In genomic region chr11:104310226-104310887, GRCm38 (mm10) we compare ENCODE assay signal across 9 mouse cellular contexts.
DNase-seq lines count a peak whose midpoint lies in the region; ATAC-seq and TF ChIP-seq lines count a peak whose summit lies in the region.
"Had no signal": no experiment of that assay in that cellular context is flagged by ENCODE, and none has a peak within 500 bp of the region (broad histone marks: within the 10 kb centered on the region; RNA-seq: fewer than 3 reads in every experiment).

No protein-coding gene starts in this region.

- no peaks in the 10 kb centered on the region for H3K9me3 ChIP-seq in forebrain, embryonic 11.5 days (ENCODE audit: control insufficient read depth, low read length)
- no peaks in the 10 kb centered on the region for H3K9me3 ChIP-seq in forebrain, embryonic 16.5 days (ENCODE audit: control insufficient read depth, low read length)
- H3K9me3 ChIP-seq in stomach, postnatal 0 days (ENCODE audit: control insufficient read depth, low read length): no peaks in the 10 kb centered on the region

- no peak for DNase-seq in forebrain, embryonic 11.5 days (ENCODE audit: low spot score)
- DNase-seq in spleen, postnatal 4 days (ENCODE audit: low spot score in 2 of 2): peak; percentile 42 to 68
- DNase-seq in spleen, postnatal 14 days (ENCODE audit: low spot score in 2 of 2): no peak
- DNase-seq in liver: peak; percentile 59
- peak; percentile 55 for DNase-seq in stomach, postnatal 0 days (ENCODE audit: low spot score)
- DNase-seq in left cerebral cortex, adult 9 months (ENCODE audit: low spot score in 2 of 2): no peak
- DNase-seq in adrenal gland, adult 8-10 months: no peak
- DNase-seq: adrenal gland, postnatal 36 days had no signal

- no peak for TF ChIP-seq EP300 in stomach, postnatal 0 days (optimal IDR thresholded peaks at IDR 0.05)

- no peak overlapping the region; the same call in 1 of the 2 replicates for H3K9ac ChIP-seq in forebrain, embryonic 11.5 days (ENCODE audit: low read length)
- H3K9ac ChIP-seq in forebrain, embryonic 16.5 days (replicated peaks; ENCODE audit: low read depth, low read length): no peak overlapping the region
- 0 out of 2 replicates have a peak overlapping the region, but pooled peaks have one; percentile 13 for H3K9ac ChIP-seq in stomach, postnatal 0 days (ENCODE audit: low read length)

- peaks cover 4% of the 10 kb centered on the region; the same call in 1 of the 2 replicates for H3K27me3 ChIP-seq in forebrain, embryonic 11.5 days (ENCODE audit: control insufficient read depth, insufficient read depth, low read length)
- H3K27me3 ChIP-seq in forebrain, embryonic 16.5 days (replicated peaks; ENCODE audit: control insufficient read depth, insufficient read depth, low read length): no peaks in the 10 kb centered on the region
- H3K27me3 ChIP-seq in stomach, postnatal 0 days (ENCODE audit: control insufficient read depth, insufficient read depth, low read length): no peaks in the 10 kb centered on the region

- H3K4me2 ChIP-seq in forebrain, embryonic 11.5 days (ENCODE audit: low read depth, low read length, severe bottlenecking): no peak overlapping the region
- H3K4me2 ChIP-seq in forebrain, embryonic 16.5 days (ENCODE audit: low read length): no peak overlapping the region
- H3K4me2 ChIP-seq in stomach, postnatal 0 days (replicated peaks; ENCODE audit: low read depth): peak overlapping the region; percentile 52

- no peak for TF ChIP-seq CTCF in stomach, postnatal 0 days (IDR thresholded peaks at IDR 0.05; ENCODE audit: low read depth)

- no peak overlapping the region for H3K4me3 ChIP-seq in forebrain, embryonic 11.5 days (ENCODE audit: low read depth, low read length)
- no peak overlapping the region for H3K4me3 ChIP-seq in forebrain, embryonic 16.5 days (replicated peaks; ENCODE audit: low read length)
- H3K4me3 ChIP-seq in stomach, postnatal 0 days (ENCODE audit: low read depth, low read length): peak overlapping the region; percentile 25

- H3K27ac ChIP-seq in forebrain, embryonic 11.5 days (ENCODE audit: low read depth, low read length): no peak overlapping the region
- no peak overlapping the region for H3K27ac ChIP-seq in forebrain, embryonic 16.5 days (ENCODE audit: low read length)
- no peak overlapping the region for H3K27ac ChIP-seq in stomach, postnatal 0 days (replicated peaks)

- no peaks in the 10 kb centered on the region for H3K36me3 ChIP-seq in forebrain, embryonic 11.5 days (ENCODE audit: control insufficient read depth, insufficient read depth, low read length)
- peaks cover 6% of the 10 kb centered on the region; the same call in 1 of the 2 replicates for H3K36me3 ChIP-seq in forebrain, embryonic 16.5 days (ENCODE audit: control insufficient read depth, insufficient read depth)
- no peaks in the 10 kb centered on the region for H3K36me3 ChIP-seq in stomach, postnatal 0 days (ENCODE audit: control insufficient read depth, insufficient read depth, low read length)

- 0 out of 2 replicates have a peak, but pooled peaks have one; percentile 49 for ATAC-seq in forebrain, embryonic 11.5 days (replicated peaks; ENCODE audit: low FRiP score)
- ATAC-seq in forebrain, embryonic 16.5 days: no peak
- peak; percentile 84 for ATAC-seq in stomach, postnatal 0 days (ENCODE audit: low FRiP score, low TSS enrichment)

- H3K4me1 ChIP-seq in forebrain, embryonic 11.5 days (replicated peaks; ENCODE audit: control insufficient read depth, insufficient read depth, low read length): no peaks in the 10 kb centered on the region
- H3K4me1 ChIP-seq in forebrain, embryonic 16.5 days (replicated peaks; ENCODE audit: control insufficient read depth, insufficient read depth, low read length): no peaks in the 10 kb centered on the region
- no peaks in the 10 kb centered on the region for H3K4me1 ChIP-seq in stomach, postnatal 0 days (replicated peaks; ENCODE audit: control insufficient read depth, insufficient read depth)

- 17% methylated on average over 23 of the region's 23 CpGs for WGBS in forebrain, embryonic 11.5 days
- 19% methylated on average over 23 of the region's 23 CpGs for WGBS in forebrain, embryonic 16.5 days
- WGBS in stomach, postnatal 0 days: 11% methylated on average over 23 of the region's 23 CpGs

Comparison
In these comparisons a context has a peak if more than half of its experiments do, and no peak if none do; other contexts are left out.
1. DNase-seq: peak in spleen, postnatal 4 days (2 of 2), liver (single experiment) and stomach, postnatal 0 days (single experiment); none in forebrain, embryonic 11.5 days (single experiment), spleen, postnatal 14 days (0 of 2), left cerebral cortex, adult 9 months (0 of 2) and adrenal gland, adult 8-10 months (single experiment).